Mouse (Mus musculus) ES-E14 (cell line): ENCODE data around the gene BC017158. TPM values are rescaled to one million over a fixed set of nuclear protein-coding genes. Genes with fewer than 3 reads are reported as not detected.
A peak's percentile ranks its signal among the peaks of the same experiment; 100 is the strongest.

ENCODE experiments used
- DNase-seq: peaks from one replicate; pipeline ENCODE4 v3.0.0-alpha.2; 2013; ENCODE audit warnings: low read depth, low spot score
- H3K27ac ChIP-seq: 2 replicates; pipeline ENCODE4 v1.5.1; 2012; ENCODE audit warnings: low read depth, mild to moderate bottlenecking, low read length, moderate library complexity, mixed read lengths; ENCODE audit not compliant: poor library complexity, insufficient read depth, severe bottlenecking
- H3K36me3 ChIP-seq: 2 replicates; pipeline ENCODE4 v1.6.1; 2012; ENCODE audit warnings: mild to moderate bottlenecking, low read length, moderate library complexity, mixed read lengths; ENCODE audit not compliant: control insufficient read depth, poor library complexity, insufficient read depth, severe bottlenecking
- H3K4me1 ChIP-seq, 2 experiments: fragments of 150-350 bp in 1 of 2; sonication (generic) in 1 of 2; 2 replicates each; pipeline ENCODE4 v1.6.1; 2012; ENCODE audit warnings: low read length in 2 of 2, mild to moderate bottlenecking in 1 of 2, mixed read lengths in 1 of 2; ENCODE audit not compliant: control insufficient read depth in 2 of 2, insufficient read depth in 2 of 2, poor library complexity in 1 of 2
- H3K4me3 ChIP-seq, 2 experiments: fragments of 150-350 bp in 1 of 2; sonication (generic) in 1 of 2; 2 replicates each; pipeline ENCODE4 v1.5.1; 2012; ENCODE audit warnings: low read length in 2 of 2, low read depth in 1 of 2, mild to moderate bottlenecking in 1 of 2, mixed read lengths in 1 of 2; ENCODE audit not compliant: insufficient read depth in 1 of 2, poor library complexity in 1 of 2, severe bottlenecking in 1 of 2
- H3K9ac ChIP-seq: 2 replicates; pipeline ENCODE4 v1.6.1; 2012; ENCODE audit warnings: low read depth, mild to moderate bottlenecking, low read length, mixed read lengths; ENCODE audit not compliant: poor library complexity, insufficient read depth, severe bottlenecking
- H3K9me3 ChIP-seq: fragments of 150-350 bp; sonication (generic); 2 replicates; pipeline ENCODE4 v1.6.1; 2012; ENCODE audit warnings: low read depth, mild to moderate bottlenecking, low read length; ENCODE audit not compliant: control insufficient read depth, insufficient read depth
- CHD2 ChIP-seq: IDR thresholded peaks from 2 replicates; pipeline ENCODE4 v1.6.1; 2014; ENCODE audit warnings: mild to moderate bottlenecking, low read depth, low read length, inconsistent platforms
- HCFC1 ChIP-seq: IDR thresholded peaks from 2 replicates; pipeline ENCODE4 v1.6.1; 2012; ENCODE audit warnings: low read length, inconsistent platforms, borderline replicate concordance; ENCODE audit not compliant: insufficient read depth
- MAFK ChIP-seq: IDR thresholded peaks from 2 replicates; pipeline ENCODE4 v1.6.1; 2014; ENCODE audit warnings: mild to moderate bottlenecking, low read depth, low read length, inconsistent platforms; ENCODE audit not compliant: insufficient read depth
- ZC3H11A ChIP-seq: IDR thresholded peaks from 2 replicates; pipeline ENCODE4 v1.6.1; 2012; ENCODE audit warnings: low read depth, mild to moderate bottlenecking, inconsistent platforms, low read length, borderline replicate concordance
- ZNF384 ChIP-seq: IDR thresholded peaks from 2 replicates; pipeline ENCODE4 v1.6.1; 2012; ENCODE audit warnings: low read depth, low read length, inconsistent platforms
- in situ Hi-C, 2 experiments: fragments of 600-800 bp; cut with MboI; formaldehyde crosslinking; loops; one replicate each; pipeline ENCODE4 v1.15.1; 2025; ENCODE audit warnings: low sequenced_read_pairs in 2 of 2, inconsistent platforms in 1 of 2; ENCODE audit not compliant: unreplicated experiment in 2 of 2
- total RNA-seq: library from RNA; depleted of rRNA; stranded (reverse); fragments of 300-350 nt; gene quantifications from 2 replicates; pipeline ENCODE4 v1.2.3, GENCODE M21; 2012

BC017158 gene
- total RNA-seq, 1 experiment: 18.6 TPM

DNA sequence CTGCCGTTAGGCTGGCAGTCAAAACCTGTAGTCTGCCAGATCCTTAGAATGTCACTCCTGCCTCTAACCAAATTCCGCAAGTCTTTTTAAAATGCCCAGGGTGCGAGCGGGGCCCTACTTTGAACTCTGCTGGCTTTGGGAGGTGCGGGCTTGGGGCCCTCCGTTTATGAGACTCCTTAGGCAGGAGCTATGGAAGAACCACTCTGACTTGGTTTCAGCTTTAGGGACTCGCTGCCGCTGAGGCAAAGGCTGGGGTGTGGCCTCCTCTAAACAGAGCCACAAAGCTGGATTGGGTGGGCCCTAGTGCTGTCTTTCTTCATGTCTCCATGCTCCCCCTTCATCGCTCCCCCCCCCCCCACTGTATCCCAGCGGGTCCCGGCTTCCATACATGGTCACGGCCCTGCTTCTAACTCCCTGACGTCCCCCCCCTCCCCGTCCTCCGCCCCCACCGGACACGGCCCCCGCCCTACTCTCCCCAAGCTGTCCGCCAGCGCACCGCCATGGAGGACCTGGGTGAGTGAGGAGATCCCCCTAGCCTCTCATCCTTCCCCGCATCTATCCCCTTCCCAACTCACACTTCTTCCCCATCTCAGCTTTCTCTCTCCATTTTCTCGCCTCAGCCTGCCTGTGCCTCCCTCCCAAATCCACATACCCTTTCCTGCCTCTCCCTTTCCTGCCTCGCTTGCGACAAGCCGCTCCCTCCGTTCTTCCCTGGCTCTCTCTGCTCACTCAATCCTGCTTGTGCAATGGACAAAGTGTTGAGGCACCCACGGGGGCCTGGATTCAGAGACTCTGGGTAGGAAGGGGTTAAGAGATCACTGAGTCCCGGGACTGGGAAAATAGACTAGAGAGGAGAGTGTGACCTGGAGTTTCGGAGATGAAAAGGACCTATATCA, 51.2 kb downstream of the BC017158 start, which contains the start of gene Tgfb1i1:
Tgfb1i1 (plus strand) TSS at position 317 of the 896 bp plus-strand sequence.
- Histone ChIP-seq H3K27ac (peak within 1 kb of the TSS; percentile 43; the same call in 1 of the 2 replicates), H3K9me3 (no peaks in the 10 kb centered on the region)

DNA sequence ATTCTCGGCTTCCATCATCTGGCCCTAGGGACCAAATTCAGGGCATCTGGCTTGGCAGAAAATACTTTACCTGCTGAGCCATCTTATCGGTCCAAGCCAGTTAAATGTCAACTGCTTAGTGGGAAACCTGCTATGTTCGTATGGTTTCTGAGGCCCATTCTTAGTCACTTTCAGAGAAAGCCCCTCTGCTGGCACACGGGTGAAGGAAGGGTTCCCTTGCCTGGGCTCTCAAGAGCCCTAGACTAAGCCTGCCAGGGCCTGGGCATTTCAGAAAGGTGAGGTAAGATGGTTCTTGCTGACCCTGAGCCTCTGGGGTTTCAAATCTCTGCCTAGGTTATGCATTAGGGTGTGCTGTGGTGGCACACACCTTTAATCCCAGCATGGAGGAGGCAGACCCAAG, 52.4 kb downstream of the BC017158 start:
- H3K9ac ChIP-seq: no peak overlapping the region
- no peak overlapping the region for H3K4me3 ChIP-seq
- H3K27ac ChIP-seq: no peak overlapping the region
- DNase-seq: no peak
- TF ChIP-seq MAFK (no peak), HCFC1 (no peak), CHD2 (no peak), ZC3H11A (no peak), ZNF384 (no peak)
- in situ Hi-C loops: no loop called here
- peaks cover 2% of the 10 kb centered on the region in 2 experiments; a peak in 2 of 4 replicates for H3K4me1 ChIP-seq
- no peaks in the 10 kb centered on the region for H3K9me3 ChIP-seq
- H3K36me3 ChIP-seq: peaks cover 14% of the 10 kb centered on the region

More for the DNA sequence above, 51.2 kb downstream of the BC017158 start, which contains the start of gene Tgfb1i1:
- DNase-seq: peak; percentile 44
- Histone ChIP-seq H3K9ac (peak within 1 kb of the TSS; percentile 72), H3K4me3 (peak within 1 kb of the TSS; percentile 77 to 86), H3K4me1 (peaks cover 2% of the 10 kb centered on the region in 2 experiments; a peak in 2 of 4 replicates), H3K36me3 (peaks cover 12% of the 10 kb centered on the region)
- in situ Hi-C loops: no loop called here
- TF ChIP-seq HCFC1 (no peak), MAFK (no peak), ZNF384 (no peak), CHD2 (no peak), ZC3H11A (no peak)

DNA sequence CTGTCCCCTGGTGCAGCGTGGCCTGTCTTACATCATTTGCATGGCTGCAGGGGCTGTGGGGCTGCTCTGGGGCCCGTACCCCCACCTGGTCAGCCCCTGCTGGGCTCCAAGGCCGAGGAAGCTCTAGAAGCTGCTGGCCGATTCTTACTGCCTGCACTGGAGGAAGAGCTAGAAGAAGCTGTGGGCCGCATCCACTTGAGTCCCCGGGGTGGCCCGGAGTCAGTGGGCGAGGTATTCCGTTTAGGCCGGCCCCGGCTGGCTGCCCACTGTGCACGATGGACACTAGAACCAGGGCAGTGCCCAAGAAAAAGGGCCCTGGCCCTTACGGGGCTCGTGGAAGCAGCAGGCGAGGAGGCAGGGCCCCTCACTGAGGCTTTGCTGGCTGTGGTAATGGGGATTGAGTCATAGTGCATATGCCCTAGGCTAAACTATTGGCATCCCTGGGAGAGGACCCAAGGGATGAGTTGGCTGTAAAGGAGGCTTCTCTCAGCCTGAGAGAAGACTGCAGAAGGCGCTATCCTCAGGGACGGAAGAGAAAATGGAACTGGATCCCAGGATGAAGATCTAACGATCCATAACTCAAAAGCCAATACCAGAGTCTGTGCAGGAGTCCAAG, 53.5 kb downstream of the BC017158 start:
- Histone ChIP-seq H3K27ac (no peak overlapping the region), H3K4me1 (peaks cover 2% of the 10 kb centered on the region in 2 experiments; a peak in 2 of 4 replicates)

DNA sequence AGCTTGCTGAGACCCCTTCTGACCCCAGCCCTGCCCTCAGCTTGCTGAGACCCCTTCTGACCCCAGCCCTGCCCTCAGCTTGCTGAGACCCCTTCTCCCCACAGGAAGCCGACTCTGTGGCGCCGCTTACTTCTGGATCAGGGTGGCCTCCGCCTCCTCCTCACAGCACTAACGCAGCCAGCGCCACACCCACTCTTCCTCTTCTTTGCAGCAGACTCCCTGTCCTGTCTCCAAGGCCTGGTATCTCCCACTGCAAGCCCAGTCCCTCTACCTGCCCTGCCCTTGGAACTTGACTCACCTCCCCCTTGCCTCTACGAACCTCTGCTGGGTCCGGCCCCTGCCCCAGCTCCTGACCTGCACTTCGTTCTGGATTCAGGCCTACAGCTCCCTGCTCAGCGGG, 54.0 kb downstream of the BC017158 start:
- peaks cover 2 to 4% of the 10 kb centered on the region in 2 experiments; a peak in 2 of 4 replicates for H3K4me1 ChIP-seq
- H3K9me3 ChIP-seq: no peaks in the 10 kb centered on the region
- no peak for DNase-seq
- H3K9ac ChIP-seq: no peak overlapping the region
- peaks cover 19% of the 10 kb centered on the region for H3K36me3 ChIP-seq
- TF ChIP-seq HCFC1: no peak
- TF ChIP-seq CHD2: no peak
- no peak for TF ChIP-seq MAFK
- no peak for TF ChIP-seq ZNF384
- no peak for TF ChIP-seq ZC3H11A
- H3K4me3 ChIP-seq: no peak overlapping the region
- no peak overlapping the region for H3K27ac ChIP-seq
- in situ Hi-C loops: no loop called here

More for the DNA sequence above, 53.5 kb downstream of the BC017158 start:
- TF ChIP-seq MAFK (no peak), CHD2 (no peak)
- peaks cover 20% of the 10 kb centered on the region for H3K36me3 ChIP-seq
- no peaks in the 10 kb centered on the region for H3K9me3 ChIP-seq
- no peak for DNase-seq
- no peak overlapping the region for H3K4me3 ChIP-seq
- in situ Hi-C loops: no loop called here
- no peak overlapping the region for H3K9ac ChIP-seq
